Mouse (Mus musculus) forebrain, embryonic 15.5 days (tissue): ENCODE data around the gene Plxna1. TPM values are rescaled to one million over a fixed set of nuclear protein-coding genes. Genes with fewer than 3 reads are reported as not detected.

ENCODE experiments used
- polyA plus RNA-seq: library from polyadenylated mRNA; unstranded; fragments of >200 nt; fragmentation: Nextera tagmentation; extraction: Ambion mirVana; gene quantifications from 2 replicates; pipeline ENCODE4 v1.2.1, GENCODE M21; 2015

Gene Plxna1
- polyA plus RNA-seq, 1 experiment from 2014 or later, result 45.7 TPM

Other genes starting within 250 kb of the Plxna1 start
- 145 and 146 TPM in 2 replicates for gene Chchd6, start 233.0 kb upstream of the Plxna1 start, polyA plus RNA-seq